12 mouse cellular contexts compared by ENCODE assay signal in genomic region chr1:127260969-127261368, GRCm38 (mm10). TPM values are rescaled to one million over a fixed set of nuclear protein-coding genes. Genes with fewer than 3 reads are reported as not detected.
DNase-seq lines count a peak whose midpoint lies in the region; ATAC-seq and TF ChIP-seq lines count a peak whose summit lies in the region.
"Had no signal": no experiment of that assay in that cellular context is flagged by ENCODE, and none has a peak within 500 bp of the region (broad histone marks: within the 10 kb centered on the region; RNA-seq: fewer than 3 reads in every experiment).

No protein-coding gene starts in this region.

- no peak overlapping the region for H3K27ac ChIP-seq in intestine, embryonic 15.5 days
- H3K27ac ChIP-seq in kidney, adult 2 months (ENCODE audit: insufficient read depth, low read depth, low read length) = peak overlapping the region; percentile 74
- H3K27ac ChIP-seq in lung, postnatal 0 days (ENCODE audit: low read length) = no peak overlapping the region
- H3K27ac ChIP-seq: heart, embryonic 15.5 days had no signal

- TF ChIP-seq POLR2A in lung, adult 2 months (IDR thresholded peaks at IDR 0.05; ENCODE audit: borderline replicate concordance, extremely low read depth, low read depth, low read length) = no peak
- TF ChIP-seq POLR2A in kidney, adult 2 months (IDR thresholded peaks at IDR 0.05; ENCODE audit: low read depth, low read length) = no peak

- no peak overlapping the region for H3K9ac ChIP-seq in intestine, embryonic 15.5 days
- no peak overlapping the region for H3K9ac ChIP-seq in lung, postnatal 0 days (replicated peaks; ENCODE audit: low read depth)
- H3K9ac ChIP-seq: heart, embryonic 15.5 days had no signal

- H3K4me2 ChIP-seq in intestine, embryonic 15.5 days (replicated peaks) = no peak overlapping the region
- H3K4me2 ChIP-seq in lung, postnatal 0 days (replicated peaks; ENCODE audit: low read depth, low read length) = no peak overlapping the region
- H3K4me2 ChIP-seq: heart, embryonic 15.5 days had no signal

- DNase-seq in lung, adult 2 months = peak; percentile 30
- DNase-seq in lung, postnatal 4 days = no peak
- DNase-seq in kidney, adult 2 months = peak; percentile 85
- DNase-seq in lung, postnatal 0 days (ENCODE audit: low spot score) = peak; percentile 59
- no peak for DNase-seq in right cerebral cortex, adult 2 months (ENCODE audit: low spot score in 2 of 2)
- no peak for DNase-seq in adrenal gland, adult 2 months
- DNase-seq: gastrocnemius, postnatal 10 days; left cerebral cortex, postnatal 4 days; right cerebral cortex, postnatal 25 days had no signal

- no peaks in the 10 kb centered on the region for H3K36me3 ChIP-seq in intestine, embryonic 15.5 days
- no peaks in the 10 kb centered on the region for H3K36me3 ChIP-seq in kidney, adult 2 months (ENCODE audit: control insufficient read depth, insufficient read depth, low read length)
- H3K36me3 ChIP-seq in lung, postnatal 0 days (ENCODE audit: insufficient read depth, low read length) = no peaks in the 10 kb centered on the region
- H3K36me3 ChIP-seq: heart, embryonic 15.5 days had no signal

- TF ChIP-seq CTCF in lung, adult 2 months (IDR thresholded peaks at IDR 0.05; ENCODE audit: insufficient read depth, low read length) = no peak
- TF ChIP-seq CTCF in kidney, adult 2 months (conservative IDR thresholded peaks at IDR 0.05; ENCODE audit: insufficient read depth, insufficient read length, low read depth, low read length) = no peak
- no peak for TF ChIP-seq CTCF in lung, postnatal 0 days (IDR thresholded peaks at IDR 0.05)

- H3K4me1 ChIP-seq in lung, adult 2 months (ENCODE audit: control insufficient read depth, insufficient read depth, low read length) = no peaks in the 10 kb centered on the region; the same call in 1 of the 2 replicates
- 0 out of 2 replicates have a peak, but pooled peaks cover 7% of the 10 kb centered on the region for H3K4me1 ChIP-seq in intestine, embryonic 15.5 days (replicated peaks)
- H3K4me1 ChIP-seq in kidney, adult 2 months (ENCODE audit: control insufficient read depth, insufficient read depth, low read length) = peaks cover 21% of the 10 kb centered on the region
- H3K4me1 ChIP-seq in lung, postnatal 0 days (ENCODE audit: insufficient read depth, low read depth, low read length) = no peaks in the 10 kb centered on the region

- H3K4me3 ChIP-seq in lung, adult 2 months (replicated peaks; ENCODE audit: extremely low read depth, low read depth, low read length) = no peak overlapping the region
- H3K4me3 ChIP-seq in intestine, embryonic 15.5 days (replicated peaks) = no peak overlapping the region
- no peak overlapping the region for H3K4me3 ChIP-seq in kidney, adult 2 months (ENCODE audit: insufficient read depth, low read depth, low read length)
- H3K4me3 ChIP-seq in lung, postnatal 0 days (ENCODE audit: low read depth, low read length) = no peak overlapping the region
- H3K4me3 ChIP-seq: erythroblast, embryonic 14.5 days; heart, embryonic 15.5 days had no signal

- WGBS in lung, adult 2 months = 57% methylated on average over 6 of the region's 6 CpGs
- 51% methylated on average over 6 of the region's 6 CpGs for WGBS in intestine, embryonic 15.5 days
- 24% methylated on average over 6 of the region's 6 CpGs for WGBS in kidney, adult 2 months
- WGBS in lung, postnatal 0 days = 51% methylated on average over 6 of the region's 6 CpGs

- peak; percentile 15; the same call in 1 of the 2 replicates for ATAC-seq in intestine, embryonic 15.5 days
- peak; percentile 66 for ATAC-seq in lung, postnatal 0 days

- H3K27me3 ChIP-seq in intestine, embryonic 15.5 days (replicated peaks) = no peaks in the 10 kb centered on the region
- H3K27me3 ChIP-seq in kidney, adult 2 months (replicated peaks; ENCODE audit: control insufficient read depth, insufficient read depth, low read length) = no peaks in the 10 kb centered on the region
- H3K27me3 ChIP-seq in lung, postnatal 0 days (replicated peaks; ENCODE audit: insufficient read depth, low read length) = no peaks in the 10 kb centered on the region
- H3K27me3 ChIP-seq: heart, embryonic 15.5 days had no signal

- no peak for TF ChIP-seq EP300 in lung, postnatal 0 days (IDR thresholded peaks at IDR 0.05)

- H3K9me3 ChIP-seq in intestine, embryonic 15.5 days = no peaks in the 10 kb centered on the region
- H3K9me3 ChIP-seq in lung, postnatal 0 days (ENCODE audit: low read length) = no peaks in the 10 kb centered on the region
- H3K9me3 ChIP-seq: heart, embryonic 15.5 days had no signal

RNA-seq across cellular contexts. Expression of gene Mgat5, which starts 56.2 kb away (rescaled TPM):
- polyA plus RNA-seq in lung, adult 2 months (2012; rRNA removed) = 6.9 and 9.0 TPM in 2 replicates
- polyA plus RNA-seq in intestine, embryonic 15.5 days (2015; fragmentation: Nextera tagmentation; extraction: Ambion mirVana) = 5.9 and 6.3 TPM in 2 replicates
- polyA plus RNA-seq in kidney, adult 2 months (2012; rRNA removed) = 12.0 and 13.1 TPM in 2 replicates
- 3.5 and 4.0 TPM in 2 replicates for polyA plus RNA-seq in lung, postnatal 0 days (2015; fragmentation: Nextera tagmentation; extraction: Ambion mirVana)
- total RNA-seq in adrenal gland, adult 2 months (2021) = 10 to 100 TPM; 11.2 to 14.0 TPM
- 2.8 and 3.3 TPM in 2 replicates for polyA plus RNA-seq in adrenal gland, adult 2 months (2012; rRNA removed)

Comparison
In these comparisons a context has a peak if more than half of its experiments do, and no peak if none do; other contexts are left out.
1. DNase-seq: peak in lung, adult 2 months (single experiment), kidney, adult 2 months (single experiment) and lung, postnatal 0 days (single experiment); none in lung, postnatal 4 days (0 of 2), right cerebral cortex, adult 2 months (0 of 2) and adrenal gland, adult 2 months (single experiment).